Mouse (Mus musculus): ENCODE data around the gene Kif22.

The Kif22 gene

DNA sequence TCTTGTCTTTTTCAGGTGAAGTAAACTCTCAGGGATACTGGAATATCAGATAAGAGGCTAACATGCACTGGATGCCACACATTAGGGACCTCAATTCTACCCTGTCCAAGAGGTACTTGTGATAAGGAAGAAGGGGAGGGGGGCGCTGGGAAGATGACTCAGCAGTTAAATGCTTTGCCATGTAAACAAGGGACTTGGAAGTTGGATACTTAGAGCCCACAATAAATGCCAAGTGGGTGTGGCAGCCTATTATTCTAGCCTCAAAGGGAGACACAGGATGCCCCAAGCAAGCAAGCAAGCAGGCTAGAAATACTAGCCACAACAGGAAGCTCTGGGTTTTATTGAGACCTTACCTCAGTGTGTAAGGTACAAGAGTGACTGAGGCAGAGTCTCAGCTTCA is 11.0 kb downstream of the Kif22 start:
- DNase-seq (ENCODE audit: extremely low spot score, low read depth, low spot score): no peak

DNA sequence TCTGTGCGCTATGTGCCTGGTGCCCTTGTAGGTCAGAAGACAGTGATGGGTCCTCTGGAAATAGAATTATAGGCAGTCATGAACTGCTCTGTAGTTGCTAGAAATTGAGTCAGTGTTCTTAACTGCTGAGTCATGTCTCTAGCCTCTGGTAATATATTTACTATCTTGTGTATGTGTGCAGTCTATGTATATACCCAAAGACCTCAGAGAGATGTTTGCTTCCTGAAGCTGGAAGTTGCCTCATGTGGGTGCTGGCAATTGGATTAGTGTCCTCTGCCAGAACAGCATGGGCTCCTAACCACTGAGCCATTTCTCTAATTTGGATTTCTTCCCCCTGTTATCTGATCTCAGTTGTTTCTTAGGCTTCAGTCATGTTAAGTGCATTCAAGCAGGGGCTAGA is 12.1 kb downstream of the Kif22 start:
- DNase-seq (ENCODE audit: extremely low spot score, low read depth, low spot score): no peak

DNA sequence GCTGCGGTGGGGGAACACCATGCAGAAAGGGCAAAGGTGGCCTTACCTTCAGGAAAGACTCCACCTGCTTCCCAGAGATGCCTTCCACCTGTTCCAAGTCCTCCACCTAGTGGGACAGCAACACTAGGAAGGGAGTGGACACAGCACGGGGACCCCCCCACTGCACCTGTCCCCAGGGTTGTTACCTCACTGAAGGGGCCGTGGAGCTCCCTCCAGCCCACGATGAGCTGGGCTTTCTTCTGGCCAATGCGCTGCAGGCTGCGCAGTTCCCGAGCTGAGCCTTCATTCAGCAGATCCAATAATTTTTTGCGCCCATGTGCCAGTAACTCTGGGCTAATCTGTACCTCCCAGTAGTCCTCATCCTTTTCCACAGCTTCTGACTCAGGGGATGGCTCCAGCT is 14.4 kb downstream of the Kif22 start:
- DNase-seq (ENCODE audit: extremely low spot score, low read depth, low spot score): no peak

GRCm38 (mm10) chr7:127026984-127027726 is 15.1 kb downstream of the Kif22 start, which contains the start of gene Maz:
Gene Maz, minus strand, starts transcription at chr7:127027037.
- peak; percentile 93 for DNase-seq (ENCODE audit: extremely low spot score, low read depth, low spot score)

DNA sequence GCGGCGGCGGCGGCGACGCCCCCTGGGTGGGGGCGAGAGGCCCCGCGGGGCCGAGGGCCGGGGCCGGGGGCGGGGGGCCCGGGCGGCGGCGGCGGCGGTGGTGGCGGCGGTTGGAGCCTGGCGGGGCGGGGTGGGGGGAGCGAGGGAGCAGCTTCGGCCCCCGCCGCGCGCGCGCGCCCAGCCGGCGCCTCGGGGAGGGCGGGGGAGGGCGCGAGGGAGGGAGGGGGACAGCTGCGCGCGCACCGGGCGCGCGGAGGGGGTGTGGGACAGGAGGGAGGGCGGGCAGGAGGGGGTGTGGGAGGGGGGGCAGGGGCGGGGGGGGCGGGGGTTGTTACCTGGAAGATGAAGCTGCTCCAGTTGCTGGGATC is 15.7 kb downstream of the Kif22 start:
- no peak for DNase-seq (ENCODE audit: extremely low spot score, low read depth, low spot score)

GRCm38 (mm10) chr7:127026161-127026600 is 16.1 kb downstream of the Kif22 start:
- no peak for DNase-seq (ENCODE audit: extremely low spot score, low read depth, low spot score)

- DNase-seq (ENCODE audit: extremely low spot score, low read depth, low spot score): no peak
These were observed 16.6 kb downstream of the Kif22 start for GRCm38 (mm10) chr7:127025556-127026160.

GRCm38 (mm10) chr7:127024755-127025555 is 17.3 kb downstream of the Kif22 start:
- no peak for DNase-seq (ENCODE audit: extremely low spot score, low read depth, low spot score)

DNA sequence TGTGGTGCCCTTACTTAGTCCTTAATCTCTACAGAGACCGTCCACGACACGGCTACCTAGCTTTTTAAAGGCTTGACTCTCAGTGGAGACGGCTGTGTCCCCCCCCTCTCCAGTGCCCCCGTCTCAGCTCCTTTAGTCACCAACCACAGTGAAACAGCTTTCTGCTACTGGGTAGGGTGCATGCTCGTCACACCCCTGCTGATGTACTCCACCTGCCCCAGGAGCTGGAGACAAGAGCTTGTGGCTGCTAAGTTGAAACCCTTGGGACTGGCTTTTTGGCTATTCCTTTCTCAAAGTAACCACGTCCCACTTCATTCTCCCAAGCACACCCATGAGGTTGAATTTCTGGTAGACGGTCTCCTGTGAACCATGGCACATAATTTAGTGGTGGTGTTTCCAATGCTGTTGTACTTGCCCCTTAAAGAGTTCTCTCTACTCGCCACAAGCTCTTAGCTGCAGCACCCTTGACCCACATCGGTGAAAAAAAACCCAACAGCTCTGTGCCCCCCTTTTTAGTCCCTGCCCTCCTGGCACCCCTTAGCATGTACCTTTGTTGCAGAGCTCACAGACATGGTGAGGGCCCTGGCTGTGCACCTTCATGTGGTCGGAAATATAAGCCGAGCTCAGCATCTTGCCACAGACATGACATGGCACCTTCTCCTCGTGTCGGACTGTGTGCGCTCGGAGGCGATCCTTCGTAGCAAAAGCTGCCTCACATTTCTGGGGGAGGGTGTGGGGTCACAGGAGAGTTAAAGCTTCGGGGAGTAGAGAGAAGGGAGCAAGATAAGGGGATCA is 18.2 kb downstream of the Kif22 start:
- no peak for DNase-seq (ENCODE audit: extremely low spot score, low read depth, low spot score)

GRCm38 (mm10) chr7:127023272-127023691 is 19.0 kb downstream of the Kif22 start:
- no peak for DNase-seq (ENCODE audit: extremely low spot score, low read depth, low spot score)

DNA sequence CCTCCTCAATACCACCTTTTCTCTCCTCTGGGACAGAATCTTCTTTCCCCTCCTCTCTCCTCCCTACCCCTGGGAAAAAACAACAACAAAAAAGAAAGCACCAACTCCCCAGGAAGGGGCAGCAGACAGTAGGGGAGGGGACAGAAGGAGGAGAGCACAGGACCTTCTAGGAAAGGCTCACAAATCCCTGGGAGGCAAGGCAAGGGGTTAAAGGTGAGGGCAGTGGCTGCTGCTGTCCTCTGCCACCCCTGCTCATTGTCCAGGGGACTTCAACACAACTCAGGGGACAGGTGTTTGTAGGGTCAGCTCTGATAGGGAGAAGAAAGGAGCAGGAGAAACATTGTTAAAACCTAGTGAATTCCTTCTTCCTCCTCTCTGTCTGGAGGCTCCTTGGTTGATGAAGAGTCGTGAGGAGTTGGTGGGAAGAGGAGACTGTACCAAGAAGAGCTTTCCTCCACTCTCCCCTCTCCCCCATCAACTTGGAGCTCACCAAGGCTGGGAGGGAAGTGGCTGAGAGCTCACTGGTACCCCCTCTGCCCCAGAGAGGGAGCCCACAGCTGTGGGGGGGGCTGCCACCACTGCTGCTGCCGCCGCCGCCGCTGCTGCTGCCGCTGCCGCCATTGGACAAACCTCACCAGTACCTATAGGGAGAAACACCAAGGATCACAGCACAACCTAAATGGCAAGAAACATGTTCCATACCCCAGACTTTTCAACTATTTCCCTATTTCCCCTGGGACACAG is 19.6 kb downstream of the Kif22 start:
- no peak for DNase-seq (ENCODE audit: extremely low spot score, low read depth, low spot score)

DNA sequence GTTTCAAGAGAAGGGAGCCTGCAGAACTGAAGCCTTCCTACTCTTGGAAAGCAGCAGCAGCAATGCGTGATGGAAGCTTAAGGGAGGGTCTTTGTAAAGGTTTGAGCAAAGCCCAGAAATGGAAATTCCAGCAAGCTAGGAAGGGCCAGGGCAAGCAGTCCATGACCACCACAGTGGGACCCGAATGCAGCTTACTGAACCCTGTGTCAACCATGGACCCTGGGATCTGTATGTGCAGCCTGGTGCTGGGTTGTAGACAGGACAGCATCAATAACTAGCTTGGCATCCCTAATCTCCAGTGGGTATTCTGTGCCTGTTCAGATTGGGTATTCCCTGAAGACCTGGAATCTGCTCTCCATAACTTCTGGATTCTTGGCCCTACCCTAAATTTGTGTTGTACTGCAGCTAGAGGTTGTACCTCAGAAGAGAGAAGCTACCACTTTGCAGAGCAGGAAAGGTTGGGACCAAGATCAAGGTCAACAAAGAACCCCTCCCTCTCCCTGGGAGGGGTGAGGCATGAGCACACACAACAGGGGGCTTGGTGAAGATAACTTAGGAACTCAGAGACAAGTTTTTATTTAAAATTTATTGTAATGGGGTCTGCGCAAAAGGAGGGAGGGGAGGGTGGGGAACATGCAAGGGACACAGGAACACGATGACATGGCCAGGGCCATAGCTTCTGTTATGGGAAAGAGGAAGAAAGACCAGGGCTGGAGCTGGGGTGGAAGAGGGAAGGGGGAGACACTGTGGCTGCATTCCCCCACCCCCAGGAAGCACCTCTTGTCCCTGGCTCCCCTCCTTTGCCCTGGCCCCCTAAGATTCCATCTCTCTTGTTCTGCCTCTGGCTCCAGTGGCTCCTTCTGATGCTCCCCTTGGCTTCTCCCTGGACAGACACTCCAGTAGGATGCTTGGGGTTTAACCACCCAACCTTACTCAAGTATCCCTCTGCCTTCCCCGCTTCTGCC is 20.4 kb downstream of the Kif22 start:
- no peak for DNase-seq (ENCODE audit: extremely low spot score, low read depth, low spot score)

GRCm38 (mm10) chr7:127020901-127021562 is 21.2 kb downstream of the Kif22 start, which contains the start of the genes Gm42742 and Prrt2:
Gene Gm42742, minus strand, starts transcription at chr7:127021097.
Gene Prrt2, minus strand, starts transcription at chr7:127021211.
- DNase-seq (ENCODE audit: extremely low spot score, low read depth, low spot score): no peak

- DNase-seq (ENCODE audit: extremely low spot score, low read depth, low spot score): no peak
These were observed 21.8 kb downstream of the Kif22 start for GRCm38 (mm10) chr7:127020491-127020890.

GRCm38 (mm10) chr7:127020031-127020430 is 22.2 kb downstream of the Kif22 start:
- DNase-seq (ENCODE audit: extremely low spot score, low read depth, low spot score): no peak

- DNase-seq (ENCODE audit: extremely low spot score, low read depth, low spot score): no peak
These were observed 22.8 kb downstream of the Kif22 start for GRCm38 (mm10) chr7:127019306-127019960.

GRCm38 (mm10) chr7:127018416-127019305 is 23.6 kb downstream of the Kif22 start:
- DNase-seq (ENCODE audit: extremely low spot score, low read depth, low spot score): no peak

Data from hindlimb bud, embryonic 11.5 days (tissue).